Mouse (Mus musculus) heart, embryonic 14.5 days (tissue): Measurements from ENCODE around the gene Nelfb. TPM values are rescaled to one million over a fixed set of nuclear protein-coding genes. Genes with fewer than 3 reads are reported as not detected.

Source experiments
- ATAC-seq: fragments of 200-750 bp; cut with Nextera tagmentation; 2 replicates; pipeline ENCODE4 v1.8.0; 2017; ENCODE audit warnings: low read depth, moderate TSS enrichment; ENCODE audit not compliant: insufficient number of reproducible peaks, insufficient read depth, low FRiP score
- H3K27ac ChIP-seq, 2 experiments: fragments of 200-500 bp in 1 of 2; fragments of 300-500 bp in 1 of 2; sonication (generic) in 1 of 2; replicated peaks in 1 of 2; 2 replicates each; pipeline ENCODE4 v1.5.1; 2012 to 2014; ENCODE audit warnings: low read depth in 2 of 2, low read length in 2 of 2, control low read depth in 1 of 2, mild to moderate bottlenecking in 1 of 2, mixed read lengths in 1 of 2; ENCODE audit not compliant: control insufficient read depth in 1 of 2, insufficient read depth in 1 of 2
- H3K27me3 ChIP-seq: fragments of 300-500 bp; sonication (generic); 2 replicates; pipeline ENCODE4 v1.6.1; 2014; ENCODE audit warnings: mild to moderate bottlenecking, low read length, control low read depth; ENCODE audit not compliant: control insufficient read depth, insufficient read depth
- H3K36me3 ChIP-seq: fragments of 300-500 bp; sonication (generic); 2 replicates; pipeline ENCODE4 v1.6.1; 2014; ENCODE audit warnings: mild to moderate bottlenecking, control low read depth, low read length, mixed read lengths; ENCODE audit not compliant: control insufficient read depth, insufficient read depth
- H3K4me1 ChIP-seq, 2 experiments: fragments of 200-500 bp in 1 of 2; fragments of 300-500 bp in 1 of 2; sonication (generic) in 1 of 2; 2 replicates each; pipeline ENCODE4 v1.6.1; 2012 to 2014; ENCODE audit warnings: low read length in 2 of 2, control low read depth in 1 of 2, mixed read lengths in 1 of 2; ENCODE audit not compliant: control insufficient read depth in 2 of 2, insufficient read depth in 2 of 2
- H3K4me2 ChIP-seq: fragments of 300-500 bp; sonication (generic); 2 replicates; pipeline ENCODE4 v1.6.1; 2014; ENCODE audit warnings: mild to moderate bottlenecking, low read length
- H3K4me3 ChIP-seq, 2 experiments: fragments of 200-500 bp in 1 of 2; fragments of 300-500 bp in 1 of 2; sonication (generic) in 1 of 2; 2 replicates each; pipeline ENCODE4 v1.5.1; 2012 to 2014; ENCODE audit warnings: low read length in 2 of 2, mild to moderate bottlenecking in 2 of 2, control low read depth in 1 of 2, low read depth in 1 of 2, moderate library complexity in 1 of 2; ENCODE audit not compliant: control insufficient read depth in 1 of 2, insufficient read depth in 1 of 2
- H3K9ac ChIP-seq: fragments of 300-500 bp; sonication (generic); 2 replicates; pipeline ENCODE4 v1.6.1; 2014; ENCODE audit warnings: mild to moderate bottlenecking, low read length
- H3K9me3 ChIP-seq: fragments of 300-500 bp; sonication (generic); 2 replicates; pipeline ENCODE4 v1.6.1; 2016; ENCODE audit warnings: low read length, control low read depth; ENCODE audit not compliant: control insufficient read depth
- WGBS: fragments of 180-500 bp; shearing (Covaris S2); extraction: QIAGEN DNeasy Blood & Tissue Kit; methylation state at CpG from one replicate; pipeline ENCODE4 v1.1.7; 2014; 5-methylcytosine and 5-hydroxymethylcytosine counted together
- polyA plus RNA-seq: library from polyadenylated mRNA; unstranded; fragments of >200 nt; fragmentation: Nextera tagmentation; extraction: Ambion mirVana; gene quantifications from 2 replicates; pipeline ENCODE4 v1.2.1, GENCODE M21; 2014

Nelfb gene
- polyA plus RNA-seq, 1 experiment from 2014 or later: 65.9 TPM

- peak overlapping the region; percentile 70 for H3K9ac ChIP-seq
- H3K36me3 ChIP-seq: no peaks in the 10 kb centered on the region
- peak overlapping the region; percentile 73 for H3K4me2 ChIP-seq
- H3K4me3 ChIP-seq: peak overlapping the region; percentile 40 to 51
- H3K4me1 ChIP-seq: peaks cover 13 to 20% of the 10 kb centered on the region in 2 experiments
- peak overlapping the region in 1 of 2 experiments; percentile 77; a peak in 2 of 4 replicates for H3K27ac ChIP-seq
- 21% methylated on average over 2 of the region's 2 CpGs for WGBS
- H3K9me3 ChIP-seq: no peaks in the 10 kb centered on the region
- no peaks in the 10 kb centered on the region for H3K27me3 ChIP-seq
- ATAC-seq: no peak
Observed at GRCm38 (mm10) chr2:25168665-25168978, 42.7 kb downstream of the Nelfb start.

DNA sequence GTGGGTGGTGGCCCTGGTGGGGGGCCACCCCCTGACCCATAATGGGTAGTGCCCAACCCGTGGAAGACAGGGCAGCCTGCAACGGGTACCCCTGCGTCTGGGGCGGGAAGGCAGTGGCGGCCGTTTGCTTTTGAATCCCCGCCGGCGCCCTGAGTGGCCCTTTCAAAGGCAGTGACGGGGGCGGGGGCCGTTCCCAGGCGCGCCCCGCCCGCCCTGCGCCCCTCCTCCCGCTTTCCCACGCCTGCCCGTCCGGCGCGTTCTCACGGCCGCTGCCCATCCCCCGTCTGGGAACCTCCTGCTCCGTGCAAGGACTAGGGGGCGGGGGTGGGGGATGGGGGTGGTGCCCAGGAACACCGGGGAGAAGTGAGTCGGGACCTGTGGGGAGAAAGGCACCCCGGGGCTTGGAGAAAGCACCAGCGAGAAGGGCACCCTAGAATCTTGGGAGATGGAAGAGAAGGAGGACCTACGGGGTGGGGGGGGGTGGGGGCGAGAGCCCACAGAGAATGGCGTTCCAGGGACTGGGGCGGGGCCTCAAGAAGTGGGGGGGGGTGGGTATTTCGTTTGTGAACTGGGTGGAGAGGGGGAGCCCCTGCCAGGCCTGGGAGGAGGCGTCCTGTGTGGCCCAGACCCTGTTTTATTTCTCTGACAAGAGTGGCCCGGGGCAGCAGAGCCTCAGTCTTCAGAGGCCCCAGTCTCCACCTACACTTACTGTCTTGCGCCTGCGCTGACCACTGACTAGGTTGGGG, 43.2 kb downstream of the Nelfb start:
- Histone ChIP-seq H3K36me3 (no peaks in the 10 kb centered on the region), H3K4me2 (peak overlapping the region; percentile 73), H3K27me3 (no peaks in the 10 kb centered on the region), H3K4me3 (peak overlapping the region; percentile 40 to 51), H3K27ac (peak overlapping the region; percentile 61 to 77), H3K9me3 (no peaks in the 10 kb centered on the region), H3K4me1 (peaks cover 17 to 25% of the 10 kb centered on the region in 2 experiments), H3K9ac (peak overlapping the region; percentile 70)
- ATAC-seq: peak; percentile 72
- WGBS: under 1% methylated on average over 39 of the region's 41 CpGs

DNA sequence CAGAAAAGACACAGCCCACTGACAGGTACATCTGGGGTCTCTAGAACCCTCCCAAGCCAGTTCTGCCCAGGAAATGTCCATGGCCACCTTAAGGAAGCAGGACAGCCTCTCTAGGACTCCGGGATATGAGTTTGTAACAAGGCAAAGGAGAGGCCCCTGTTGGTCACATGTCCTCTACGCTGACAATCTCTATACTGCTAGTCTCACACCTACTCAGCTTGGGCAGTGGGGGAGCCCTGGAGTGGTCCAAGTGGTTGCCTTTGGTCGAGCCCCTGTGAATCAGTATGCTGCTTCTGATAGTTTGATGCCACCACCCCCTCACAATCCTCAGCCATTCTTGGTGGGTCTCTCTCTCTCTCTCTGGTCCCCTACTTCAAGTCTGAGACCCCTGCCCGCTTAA, 43.8 kb downstream of the Nelfb start:
- Histone ChIP-seq H3K27me3 (no peaks in the 10 kb centered on the region), H3K36me3 (no peaks in the 10 kb centered on the region), H3K4me1 (peaks cover 19 to 27% of the 10 kb centered on the region in 2 experiments), H3K4me2 (peak overlapping the region; percentile 73), H3K4me3 (peak overlapping the region; percentile 40 to 51), H3K9ac (peak overlapping the region; percentile 70), H3K27ac (peak overlapping the region; percentile 61 to 77), H3K9me3 (no peaks in the 10 kb centered on the region)
- ATAC-seq: no peak
- WGBS: 13% methylated on average over 4 of the region's 4 CpGs

DNA sequence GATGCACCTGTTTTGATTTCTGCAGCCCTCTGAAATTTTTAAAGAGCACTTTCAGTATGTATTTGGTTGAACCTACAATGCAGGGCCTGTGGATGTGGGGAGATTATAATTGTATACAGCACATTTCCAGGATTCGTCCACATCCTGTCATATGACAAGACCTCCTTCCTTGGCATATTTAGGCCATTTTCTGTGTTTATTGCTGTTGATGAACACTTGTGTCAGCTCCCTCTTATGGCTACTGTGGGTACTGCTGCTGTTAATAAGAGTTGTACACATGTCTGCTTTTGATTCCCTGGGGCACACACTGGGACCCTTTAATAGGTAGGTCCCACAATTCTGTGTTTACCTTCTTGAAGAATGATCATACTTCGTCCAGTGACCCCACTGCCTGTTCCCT, 53.6 kb downstream of the Nelfb start:
- WGBS: 43% methylated on average over 2 of the region's 2 CpGs
- H3K4me1 ChIP-seq: no peaks in the 10 kb centered on the region; a peak in 1 of 4 replicates
- H3K27ac ChIP-seq: no peak overlapping the region
- no peak overlapping the region for H3K9ac ChIP-seq
- H3K4me2 ChIP-seq: no peak overlapping the region
- H3K4me3 ChIP-seq: no peak overlapping the region
- ATAC-seq: no peak
- H3K9me3 ChIP-seq: no peaks in the 10 kb centered on the region
- H3K36me3 ChIP-seq: no peaks in the 10 kb centered on the region
- H3K27me3 ChIP-seq: no peaks in the 10 kb centered on the region

GRCm38 (mm10) chr2:25156990-25157389, 54.3 kb downstream of the Nelfb start:
- H3K27ac ChIP-seq: no peak overlapping the region
- no peak overlapping the region for H3K4me3 ChIP-seq
- ATAC-seq: no peak
- H3K4me2 ChIP-seq: no peak overlapping the region
- H3K36me3 ChIP-seq: no peaks in the 10 kb centered on the region
- no peaks in the 10 kb centered on the region; a peak in 1 of 4 replicates for H3K4me1 ChIP-seq
- no peaks in the 10 kb centered on the region for H3K27me3 ChIP-seq
- H3K9ac ChIP-seq: no peak overlapping the region
- no peaks in the 10 kb centered on the region for H3K9me3 ChIP-seq
- 41% methylated on average over 2 of the region's 2 CpGs for WGBS

GRCm38 (mm10) chr2:25156177-25156576, 55.1 kb downstream of the Nelfb start:
- H3K9me3 ChIP-seq: no peaks in the 10 kb centered on the region
- H3K9ac ChIP-seq: no peak overlapping the region
- no peaks in the 10 kb centered on the region for H3K27me3 ChIP-seq
- 84% methylated on average over 3 of the region's 3 CpGs for WGBS
- H3K4me1 ChIP-seq: no peaks in the 10 kb centered on the region; a peak in 1 of 4 replicates
- no peak overlapping the region for H3K27ac ChIP-seq
- no peak overlapping the region for H3K4me2 ChIP-seq
- no peak overlapping the region for H3K4me3 ChIP-seq
- no peak for ATAC-seq
- H3K36me3 ChIP-seq: no peaks in the 10 kb centered on the region

DNA sequence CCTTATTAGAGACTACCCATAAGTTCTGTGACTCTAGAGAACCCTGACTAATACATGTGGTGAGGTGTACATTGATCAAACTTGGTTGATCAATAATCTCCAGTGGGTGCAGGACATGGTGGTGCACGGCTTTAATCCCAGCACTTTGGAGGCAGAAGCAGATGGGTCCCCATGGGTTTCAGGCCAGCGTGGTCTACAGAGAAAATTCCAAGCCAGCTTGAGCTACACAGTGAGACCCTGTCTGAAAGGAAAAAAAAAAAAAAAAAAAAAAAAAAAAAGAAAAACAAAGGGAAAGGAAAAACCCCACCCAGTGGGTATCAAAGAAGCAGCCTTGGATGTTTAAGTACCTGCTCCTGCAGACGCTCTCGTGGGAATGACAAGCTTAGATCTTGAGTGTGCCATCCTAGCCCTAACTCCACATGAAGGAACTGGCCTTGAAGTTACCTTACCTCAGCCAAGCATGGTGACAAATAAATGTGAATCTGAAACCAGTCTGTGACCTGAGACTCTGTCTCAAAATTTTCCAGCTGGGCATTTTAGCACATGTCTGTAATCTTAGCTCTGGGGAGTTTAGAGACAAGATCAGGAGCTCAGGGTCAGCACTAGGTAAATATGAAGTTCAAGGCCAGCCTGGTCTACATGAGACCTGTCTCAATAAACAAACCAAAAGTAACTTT, 59.9 kb downstream of the Nelfb start:
- Histone ChIP-seq H3K27me3 (no peaks in the 10 kb centered on the region), H3K9ac (no peak overlapping the region), H3K9me3 (no peaks in the 10 kb centered on the region), H3K27ac (no peak overlapping the region), H3K4me2 (no peak overlapping the region), H3K4me3 (no peak overlapping the region), H3K36me3 (no peaks in the 10 kb centered on the region), H3K4me1 (no peaks in the 10 kb centered on the region; a peak in 1 of 4 replicates)
- WGBS: 71% methylated on average over 4 of the region's 4 CpGs
- no peak for ATAC-seq
